Mouse (Mus musculus): Measurements from ENCODE around the gene Gng2. TPM values are rescaled to one million over a fixed set of nuclear protein-coding genes. Genes with fewer than 3 reads are reported as not detected.

The Gng2 gene
- polyA plus RNA-seq, 1 experiment: 12.0 TPM

DNA sequence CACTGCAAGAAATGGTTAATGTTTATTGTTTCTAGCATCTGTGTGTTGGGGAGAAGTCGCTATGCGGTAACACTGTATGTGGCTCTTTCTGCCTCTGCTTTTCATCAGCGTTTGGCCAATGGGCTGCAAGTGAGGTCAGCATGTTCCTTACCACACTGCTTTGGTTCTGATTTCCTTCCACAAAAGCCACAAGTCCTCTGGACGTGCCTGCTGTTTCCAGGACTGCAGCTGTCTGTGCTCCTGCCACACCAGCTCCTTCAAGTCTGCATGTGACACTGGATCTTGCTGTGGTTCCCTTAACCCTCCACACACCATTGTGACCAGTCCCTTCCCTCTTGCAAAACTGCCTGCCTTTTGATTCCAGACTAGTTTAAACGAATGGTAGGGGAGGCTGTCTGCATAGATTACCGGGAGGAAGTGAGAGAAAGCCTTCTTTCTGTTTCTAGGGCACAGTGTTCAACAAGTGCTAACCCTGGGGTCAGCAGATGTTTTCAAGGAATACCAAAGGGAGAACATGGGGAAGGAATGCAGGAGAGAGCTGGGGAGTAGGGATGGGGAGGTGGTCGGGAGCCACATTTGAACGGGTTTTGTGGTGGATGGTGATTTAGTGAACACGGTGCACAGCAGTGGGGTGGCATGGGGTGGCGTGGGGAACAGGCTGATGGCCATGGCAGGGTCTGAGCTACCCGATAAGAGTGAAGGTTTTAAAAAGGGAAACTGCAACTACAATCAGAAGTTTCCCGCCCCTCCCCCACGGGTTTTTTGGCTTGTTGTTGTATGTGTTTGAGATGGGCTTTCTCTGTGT lies 7.9 kb upstream of the Gng2 start:
- WGBS: 30% methylated on average over 13 of the region's 13 CpGs
- DNase-seq (ENCODE audit: low read depth, low spot score): no peak

DNA sequence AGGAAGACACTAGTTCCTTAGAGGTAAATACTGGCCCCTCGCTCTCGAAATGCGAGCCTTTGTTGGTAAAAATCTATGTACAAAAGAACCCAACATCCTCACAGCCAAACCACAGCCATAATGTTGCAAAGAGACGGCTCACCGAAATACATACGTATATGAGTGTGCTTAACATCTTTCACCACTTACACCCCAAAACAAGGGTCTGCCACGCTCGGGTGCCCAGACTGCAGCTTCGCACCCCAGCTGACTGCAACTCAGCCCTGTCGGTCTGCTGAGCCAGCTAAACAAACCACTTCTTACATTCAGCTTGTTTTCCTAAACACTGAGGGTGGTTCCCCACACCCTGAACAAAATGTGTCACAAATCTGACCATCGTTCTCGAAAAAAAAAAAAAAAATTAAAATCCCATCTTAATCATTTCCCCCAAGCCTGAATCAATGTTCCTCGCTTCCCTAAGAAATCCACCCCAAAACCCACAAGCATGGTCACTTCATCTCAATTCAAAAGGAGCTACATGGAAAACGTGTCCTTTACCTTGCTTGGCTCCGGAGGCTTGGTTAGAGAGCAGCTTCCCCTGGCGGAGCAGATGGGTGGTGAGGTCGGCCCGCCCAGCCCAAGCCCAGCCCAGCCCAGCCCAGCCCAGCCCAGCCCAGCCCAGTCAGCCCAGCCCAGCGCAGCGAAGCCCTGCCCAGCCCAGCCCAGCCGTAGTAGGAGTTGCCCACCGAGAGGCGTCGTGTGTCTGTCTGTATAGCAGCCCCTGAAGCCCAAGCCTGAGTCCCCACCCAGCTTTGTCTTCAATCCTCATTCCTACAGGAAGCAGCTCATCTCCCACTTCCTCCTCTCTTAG lies 781 bp downstream of the Gng2 start:
- DNase-seq (ENCODE audit: low read depth, low spot score): no peak
- WGBS: 6% methylated on average over 24 of the region's 24 CpGs

DNA sequence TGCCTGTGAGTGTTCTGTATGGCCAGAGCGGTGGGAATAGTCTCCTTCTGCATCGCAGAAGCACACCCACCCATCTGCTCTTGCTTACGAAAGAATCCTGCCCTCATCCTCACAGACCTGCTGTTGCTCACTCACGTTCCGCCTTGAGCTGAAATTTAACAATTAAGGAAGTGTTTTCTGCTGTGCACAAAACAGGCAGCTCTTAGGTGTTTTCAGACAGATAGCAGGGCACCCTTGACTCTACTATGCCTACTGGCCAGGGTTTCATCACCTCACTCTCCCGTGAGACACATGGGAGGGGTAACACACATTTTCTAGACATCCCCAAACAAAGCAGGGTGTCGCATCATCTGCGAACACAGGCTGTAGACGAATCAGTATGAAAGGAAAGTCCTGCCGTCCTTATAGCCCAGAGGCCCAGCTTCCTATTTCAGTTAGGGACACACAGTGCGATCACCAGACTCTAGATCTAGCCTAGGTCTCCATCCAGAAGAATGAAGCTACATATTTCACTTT lies 2.4 kb downstream of the Gng2 start:
- no peak for DNase-seq (ENCODE audit: low read depth, low spot score)
- WGBS: 52% methylated on average over 11 of the region's 11 CpGs

DNA sequence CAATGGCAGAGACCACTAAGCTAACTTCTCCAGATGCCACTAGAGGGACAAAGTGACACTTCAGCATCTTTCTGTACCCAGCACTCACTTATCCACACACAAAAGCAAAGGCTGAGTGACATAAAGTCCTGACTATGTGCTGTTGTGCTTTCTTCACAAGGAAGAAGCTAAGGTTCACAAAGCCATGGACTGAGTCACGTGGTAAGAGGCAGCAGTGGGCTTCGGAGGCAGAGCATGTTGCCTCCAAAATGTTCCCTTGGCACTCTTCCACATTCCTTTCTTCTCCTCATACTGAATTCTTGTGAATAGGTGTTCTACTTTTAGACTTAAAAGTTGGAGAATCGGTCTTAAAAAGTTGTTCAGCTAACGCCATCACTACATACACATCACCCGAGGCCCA lies 3.0 kb downstream of the Gng2 start:
- 39% methylated on average over 5 of the region's 5 CpGs for WGBS
- no peak for DNase-seq (ENCODE audit: low read depth, low spot score)

DNA sequence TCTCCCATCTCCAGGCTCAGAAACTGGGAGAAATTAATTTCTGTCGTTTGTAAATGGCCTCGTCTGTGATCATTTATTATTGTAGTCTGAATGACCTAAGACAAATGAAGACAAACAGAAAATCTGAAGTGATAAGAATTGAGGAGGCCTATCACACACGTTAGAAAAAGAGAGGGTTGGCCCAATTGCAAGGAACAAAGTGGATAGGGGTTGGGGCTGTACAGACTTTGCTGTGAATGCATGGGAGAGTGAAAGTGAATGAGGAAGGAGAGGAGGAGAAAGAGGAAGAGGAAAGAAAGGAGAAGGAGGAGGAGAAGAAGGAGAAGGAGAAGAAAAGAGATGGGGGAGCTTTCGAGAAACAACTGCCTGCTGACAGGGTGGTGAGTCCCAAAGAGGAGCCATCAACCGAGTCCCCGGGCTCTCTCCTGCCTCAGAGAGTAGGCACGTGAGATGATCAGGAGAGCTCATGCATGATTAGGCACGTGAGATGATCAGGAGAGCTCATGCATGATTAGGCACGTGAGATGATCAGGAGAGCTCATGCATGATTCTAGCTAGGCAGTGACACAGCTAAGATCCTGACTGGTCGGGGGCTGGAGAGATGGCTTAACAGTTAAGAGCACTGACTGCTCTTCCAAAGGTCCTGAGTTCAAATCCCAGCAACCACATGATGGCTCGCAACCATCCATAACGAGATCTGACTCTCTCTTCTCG lies 5.0 kb downstream of the Gng2 start:
- 81% methylated on average over 13 of the region's 13 CpGs for WGBS
- DNase-seq (ENCODE audit: low read depth, low spot score): no peak

DNA sequence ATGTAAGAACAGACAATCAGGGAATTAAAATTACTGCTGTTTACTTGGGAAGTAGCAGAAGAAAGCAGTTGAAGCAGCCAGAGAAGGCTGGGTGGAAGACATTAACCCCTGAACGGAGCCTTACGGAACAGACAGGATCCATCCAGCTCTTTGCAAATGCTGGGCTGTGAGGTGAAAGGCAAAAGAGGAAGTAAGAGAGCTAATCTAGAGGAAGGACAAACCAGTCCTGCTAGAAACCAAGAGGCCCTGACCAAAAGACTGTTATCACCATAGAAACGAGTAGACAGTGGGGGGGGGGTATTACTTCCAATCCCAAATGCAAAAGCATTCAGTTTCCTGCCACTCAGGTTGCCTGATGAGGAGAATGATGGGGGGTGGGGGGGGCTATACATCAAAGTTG lies 6.6 kb downstream of the Gng2 start:
- WGBS: 42% methylated on average over 3 of the region's 3 CpGs
- DNase-seq (ENCODE audit: low read depth, low spot score): no peak

DNA sequence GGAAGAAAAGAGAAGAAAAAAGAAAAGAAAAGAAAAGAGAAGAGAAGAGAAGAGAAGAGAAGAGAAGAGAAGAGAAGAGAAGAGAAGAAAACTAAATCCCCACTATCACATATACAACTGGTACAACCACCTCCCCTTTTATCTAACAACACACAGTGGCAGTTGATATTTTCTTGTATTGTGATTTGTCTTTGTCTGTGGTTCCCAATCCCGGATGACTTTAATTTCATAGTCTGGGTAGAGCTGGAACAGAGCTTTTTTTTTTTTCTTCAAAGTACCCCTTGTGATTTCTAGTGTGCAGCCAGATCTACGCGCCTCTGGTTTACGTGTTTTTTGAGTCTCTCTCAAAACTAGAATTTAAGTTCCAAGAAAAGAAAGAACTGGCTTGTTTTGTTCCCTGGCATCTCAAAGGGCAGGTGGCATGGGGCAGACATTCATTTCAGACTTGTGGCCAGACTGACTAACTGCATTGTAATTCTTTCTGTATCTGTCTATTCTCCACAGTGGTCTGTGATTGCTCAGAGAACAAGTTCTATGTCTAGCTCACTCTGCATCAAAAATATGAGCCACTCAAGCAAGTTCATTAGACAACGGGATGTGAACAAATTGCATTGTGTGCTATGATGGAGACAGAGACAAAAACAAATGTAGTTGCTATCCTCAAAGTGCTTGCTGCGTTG lies 7.2 kb downstream of the Gng2 start:
- DNase-seq (ENCODE audit: low read depth, low spot score): no peak

DNA sequence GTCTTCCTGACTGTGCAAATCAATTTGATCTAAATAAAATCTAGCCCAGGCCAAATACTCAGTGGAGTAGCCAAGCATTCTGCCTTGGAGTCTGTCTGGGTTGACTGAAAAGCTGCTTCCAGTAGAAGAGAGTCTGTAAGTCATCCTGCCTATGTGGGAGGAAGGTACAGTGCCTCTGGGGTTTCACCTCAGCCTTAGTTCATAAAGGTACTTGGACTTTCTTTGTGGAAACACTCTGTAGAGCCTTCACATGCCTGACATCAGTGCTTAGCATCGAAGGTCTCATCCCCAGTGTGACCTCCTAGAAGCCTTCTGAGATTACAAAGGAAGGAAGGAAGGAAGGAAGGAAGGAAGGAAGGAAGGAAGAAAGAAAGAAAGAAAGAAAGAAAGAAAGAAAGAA lies 7.9 kb downstream of the Gng2 start:
- 88% methylated on average over 1 of the region's 1 CpGs for WGBS
- DNase-seq (ENCODE audit: low read depth, low spot score): no peak

More for the DNA sequence above, 7.2 kb downstream of the Gng2 start:
- 75% methylated on average over 6 of the region's 6 CpGs for WGBS

DNA sequence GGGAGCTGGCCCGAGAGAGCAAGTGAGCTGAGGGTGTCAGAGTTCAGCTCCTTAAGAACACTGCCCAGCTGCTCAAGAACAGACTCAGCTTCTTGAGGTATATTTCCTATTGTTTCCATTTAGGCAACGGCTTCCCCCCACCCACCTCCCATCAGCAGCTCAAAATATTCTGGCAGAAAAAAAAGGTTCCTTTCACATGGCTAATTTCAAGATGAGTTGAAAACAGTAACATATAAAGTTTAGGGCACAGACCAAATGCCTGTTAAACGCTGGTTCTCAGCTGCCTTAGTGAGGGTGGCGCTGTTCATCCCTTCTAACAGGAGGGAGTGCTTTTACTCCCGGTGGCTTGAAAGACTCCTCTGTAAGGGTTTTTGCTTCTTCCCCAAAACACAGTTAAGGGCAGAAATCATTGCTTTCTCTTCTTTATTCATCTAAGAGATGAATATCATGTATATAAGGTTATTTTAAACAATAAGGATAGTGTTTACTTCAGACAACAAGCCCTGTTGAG lies 8.4 kb downstream of the Gng2 start:
- DNase-seq (ENCODE audit: low read depth, low spot score): no peak
- 55% methylated on average over 5 of the region's 5 CpGs for WGBS

DNA sequence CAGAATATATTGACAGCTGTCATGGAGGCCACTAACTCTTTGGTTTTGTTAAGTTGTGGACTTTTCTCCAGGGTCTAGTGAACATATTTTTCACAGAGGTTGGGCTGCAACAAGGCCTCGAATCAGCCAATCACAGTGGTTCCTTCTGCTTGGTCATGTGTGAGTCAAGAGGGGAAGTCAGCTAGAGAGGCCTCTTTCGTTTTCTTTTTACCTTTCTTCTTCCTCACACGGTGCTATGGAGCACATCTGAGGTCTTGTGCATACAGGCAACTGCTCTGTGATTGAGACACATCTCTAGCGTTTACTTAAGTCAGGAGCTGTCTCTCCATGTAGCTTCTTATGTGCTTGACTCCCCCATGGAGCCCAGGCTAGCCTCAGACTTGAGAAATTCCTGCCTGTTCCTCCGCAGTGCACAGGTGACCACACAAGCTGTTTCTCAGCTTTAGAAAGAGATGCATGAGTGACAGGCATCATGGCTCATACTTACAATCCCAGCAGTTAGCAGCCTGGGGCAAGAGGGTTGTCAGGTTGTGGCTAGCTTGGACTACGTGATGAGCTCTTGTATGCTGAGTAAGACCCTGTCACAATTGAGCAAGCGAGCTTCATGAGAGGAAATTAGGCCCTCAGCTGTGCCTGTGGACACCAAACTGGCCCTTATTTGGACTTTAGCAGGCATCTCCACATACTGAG lies 9.0 kb downstream of the Gng2 start:
- DNase-seq (ENCODE audit: low read depth, low spot score): no peak
- WGBS: 75% methylated on average over 7 of the region's 7 CpGs

DNA sequence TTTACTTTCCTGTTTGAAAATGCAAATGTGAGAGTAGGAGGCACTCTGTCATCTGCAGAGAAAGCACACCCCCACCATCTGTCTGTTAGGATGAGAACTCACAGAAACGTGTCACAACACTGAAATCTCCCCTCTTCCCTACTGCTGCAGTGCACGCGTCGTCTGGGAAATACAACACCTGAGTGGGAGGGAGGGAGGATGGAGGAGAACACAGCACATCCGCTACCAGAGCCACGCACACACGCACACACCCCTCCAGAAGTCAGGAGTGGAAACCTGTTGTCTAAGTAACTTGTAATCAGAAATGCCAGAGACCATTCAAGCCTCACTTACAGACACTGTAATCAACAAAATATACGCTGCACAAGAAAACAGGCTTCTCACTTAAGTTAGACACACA lies 9.9 kb downstream of the Gng2 start:
- no peak for DNase-seq (ENCODE audit: low read depth, low spot score)
- 78% methylated on average over 8 of the region's 8 CpGs for WGBS

DNA sequence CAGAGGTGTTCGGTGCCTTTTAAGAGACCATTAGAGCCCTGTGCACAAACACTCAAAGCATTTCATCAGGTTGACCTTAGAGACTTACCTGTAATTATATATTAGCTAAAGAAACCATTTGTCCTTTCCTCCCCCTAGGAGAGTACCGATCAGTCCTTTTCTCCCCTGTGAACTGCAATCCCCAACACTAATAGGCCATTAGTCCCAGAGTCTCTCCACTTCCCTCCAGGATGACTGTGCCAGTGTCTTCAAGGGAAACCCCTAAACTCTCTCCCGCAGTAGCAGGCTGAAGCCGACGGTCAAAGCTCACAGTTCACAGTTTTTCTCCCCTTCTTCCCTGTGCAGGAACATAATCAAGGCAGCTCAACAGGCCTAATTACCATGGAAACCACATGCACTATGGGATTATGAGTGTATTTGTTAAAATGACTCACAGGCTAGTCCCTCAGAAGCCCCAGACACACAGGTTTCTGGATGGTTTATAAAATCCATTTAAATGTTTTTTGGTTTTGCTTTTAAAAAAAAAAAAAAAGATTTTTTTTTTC lies 13.4 kb downstream of the Gng2 start:
- no peak for DNase-seq (ENCODE audit: low read depth, low spot score)
- 22% methylated on average over 5 of the region's 5 CpGs for WGBS

DNA sequence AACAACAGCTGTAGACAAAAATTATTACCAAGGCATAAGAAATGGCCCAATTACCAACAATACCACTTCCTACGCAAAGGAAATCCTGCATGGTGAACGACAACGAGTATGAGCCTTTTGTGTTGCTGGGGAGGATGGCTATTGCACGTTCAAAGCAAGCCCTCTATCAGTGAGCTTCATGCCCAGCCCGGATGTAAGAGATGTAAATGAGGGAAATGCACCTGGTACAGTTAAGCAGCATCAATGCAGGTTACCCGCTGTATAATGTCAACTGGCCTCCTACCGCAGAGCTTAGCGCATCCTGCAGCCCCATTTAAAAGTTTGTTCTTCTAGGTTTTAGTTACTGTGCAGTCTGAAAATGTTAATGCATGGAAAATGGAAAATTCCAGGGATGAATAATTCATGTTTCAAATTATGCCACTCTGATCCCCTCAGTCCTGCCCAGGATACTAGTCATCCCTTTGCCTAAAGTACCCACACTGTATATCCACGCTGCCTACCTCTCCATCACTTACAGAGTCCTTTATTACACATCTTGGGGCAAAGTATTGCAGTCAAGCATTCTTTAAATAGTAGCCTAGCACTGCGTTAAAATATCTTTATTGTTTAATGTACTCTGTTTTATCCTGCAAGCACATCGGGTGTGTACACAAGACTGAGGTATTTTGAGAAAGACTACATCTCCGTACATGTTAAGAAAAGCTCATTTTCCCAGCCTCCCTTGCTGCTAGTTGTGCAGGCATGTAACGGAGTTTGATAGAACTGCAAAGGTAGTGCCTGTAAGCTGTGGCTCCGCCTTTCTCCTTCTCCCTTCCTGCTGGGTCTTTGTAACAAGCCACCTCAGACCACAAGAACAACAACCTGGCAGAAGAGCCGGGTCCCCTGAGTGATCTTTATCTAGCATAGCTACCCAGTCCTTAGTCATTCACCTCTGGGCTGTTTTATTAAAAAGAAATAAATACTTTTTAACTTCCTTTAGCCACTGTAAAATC lies 15.2 kb downstream of the Gng2 start:
- WGBS: 74% methylated on average over 15 of the region's 15 CpGs
- DNase-seq (ENCODE audit: low read depth, low spot score): no peak

DNA sequence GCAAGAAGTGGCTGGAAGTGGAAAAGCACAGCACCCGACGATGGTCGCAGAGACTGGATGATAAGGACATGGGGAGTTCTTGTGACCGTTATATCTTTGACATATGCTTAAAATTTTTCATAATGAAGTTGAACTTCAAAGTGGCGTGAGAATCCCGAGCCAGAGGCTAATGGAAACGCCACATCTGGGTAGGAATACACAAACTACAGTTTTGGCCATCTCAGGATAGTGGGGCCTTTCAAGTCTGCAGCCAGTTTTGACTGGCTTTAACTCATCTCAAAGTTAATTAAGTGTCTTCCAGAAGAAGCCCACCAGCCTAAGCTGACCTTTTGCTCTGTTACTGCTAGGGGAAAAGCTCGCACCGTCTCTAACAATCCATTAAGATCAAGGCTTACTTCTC lies 17.6 kb downstream of the Gng2 start:
- WGBS: 83% methylated on average over 9 of the region's 9 CpGs
- DNase-seq (ENCODE audit: low read depth, low spot score): no peak

DNA sequence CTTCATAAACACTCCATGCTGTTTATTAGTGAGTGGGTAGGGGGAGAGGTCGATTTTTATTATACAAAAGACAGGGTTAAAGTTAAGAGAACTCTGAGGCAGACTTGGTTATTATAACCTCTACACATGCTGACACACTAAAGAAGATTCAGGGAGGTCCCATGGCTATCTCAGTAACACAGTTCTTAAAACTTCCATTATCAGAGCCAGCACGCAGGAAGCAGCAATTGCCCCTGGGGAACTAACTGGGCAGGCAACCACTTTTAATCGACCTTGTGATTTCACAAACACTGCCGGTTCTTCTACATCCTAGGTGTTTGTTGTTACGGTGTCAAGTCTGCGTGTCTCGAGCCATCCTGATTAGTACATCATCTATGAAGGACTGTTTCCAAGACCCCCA lies 22.4 kb downstream of the Gng2 start:
- no peak for DNase-seq (ENCODE audit: low read depth, low spot score)
- WGBS: 81% methylated on average over 7 of the region's 7 CpGs

DNA sequence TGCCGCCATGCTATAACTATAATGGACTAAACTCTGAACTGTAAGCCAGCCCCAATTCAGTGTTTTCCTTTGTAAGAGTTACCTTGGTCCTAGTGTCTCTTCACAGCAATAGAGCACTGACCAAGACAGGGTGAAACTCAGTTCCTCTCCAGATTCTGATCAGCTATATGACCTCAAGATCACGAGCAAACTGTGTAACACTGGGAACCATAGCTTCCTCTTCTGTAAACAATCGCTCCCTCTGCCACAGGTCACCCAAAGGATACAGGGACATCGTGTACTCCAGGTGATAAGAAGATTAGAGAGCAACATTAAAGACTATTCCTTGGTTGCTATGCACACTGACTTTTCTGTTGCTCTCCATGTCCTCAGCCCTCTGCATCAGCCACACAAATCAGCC lies 26.6 kb downstream of the Gng2 start:
- 59% methylated on average over 4 of the region's 4 CpGs for WGBS
- DNase-seq (ENCODE audit: low read depth, low spot score): no peak

DNA sequence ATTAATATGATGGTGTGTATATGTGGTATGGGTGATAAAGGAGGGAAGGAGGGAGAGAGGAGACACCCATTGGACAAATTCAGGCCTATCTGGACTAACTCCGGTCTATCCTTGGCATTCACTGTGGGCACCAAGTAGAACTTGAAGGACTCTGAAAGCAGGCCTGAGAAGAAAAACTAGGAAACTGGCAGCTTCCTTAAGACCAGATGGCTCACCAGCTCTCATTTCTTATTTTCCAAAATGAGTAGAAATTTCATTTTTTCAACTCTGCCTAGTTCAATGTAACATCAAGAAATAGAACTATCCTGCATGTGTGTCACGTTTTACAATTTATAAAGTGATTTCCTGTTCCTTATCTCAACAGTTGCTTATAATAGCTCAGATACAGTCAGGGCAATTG lies 28.0 kb downstream of the Gng2 start:
- 63% methylated on average over 2 of the region's 2 CpGs for WGBS
- no peak for DNase-seq (ENCODE audit: low read depth, low spot score)
